Mouse (Mus musculus): ENCODE data around the gene Tox4.
A peak's percentile ranks its signal among the peaks of the same experiment; 100 is the strongest.

Gene Tox4

GRCm38 (mm10) chr14:52313931-52314807, 35.2 kb downstream of the Tox4 start:
- DNase-seq (ENCODE audit: low spot score): no peak

GRCm38 (mm10) chr14:52314808-52315150, 35.8 kb downstream of the Tox4 start:
- DNase-seq (ENCODE audit: low spot score): no peak

- DNase-seq (ENCODE audit: low spot score): no peak
Observed at GRCm38 (mm10) chr14:52315283-52315780, 36.4 kb downstream of the Tox4 start.

- DNase-seq (ENCODE audit: low spot score): peak; percentile 55
Observed at GRCm38 (mm10) chr14:52315792-52316440, 37.0 kb downstream of the Tox4 start.

GRCm38 (mm10) chr14:52316441-52317225, 37.7 kb downstream of the Tox4 start:
- DNase-seq (ENCODE audit: low spot score): no peak

- DNase-seq (ENCODE audit: low spot score): no peak
Observed at GRCm38 (mm10) chr14:52319361-52319760, 40.4 kb downstream of the Tox4 start.

GRCm38 (mm10) chr14:52325890-52326289, 46.9 kb downstream of the Tox4 start:
- no peak for DNase-seq (ENCODE audit: low spot score)

- no peak for DNase-seq (ENCODE audit: low spot score)
Observed at GRCm38 (mm10) chr14:52327375-52327901, 48.5 kb downstream of the Tox4 start.

- DNase-seq (ENCODE audit: low spot score): no peak
Observed at GRCm38 (mm10) chr14:52327910-52328812, 49.2 kb downstream of the Tox4 start, which contains the start of gene Sall2. Sall2 (minus strand) TSS chr14:52328762.

GRCm38 (mm10) chr14:52331069-52331750, 52.3 kb downstream of the Tox4 start:
- no peak for DNase-seq (ENCODE audit: low spot score)

- no peak for DNase-seq (ENCODE audit: low spot score)
Observed at GRCm38 (mm10) chr14:52332171-52332570, 53.2 kb downstream of the Tox4 start.

- DNase-seq (ENCODE audit: low spot score): no peak
Observed at GRCm38 (mm10) chr14:52338751-52339511, 60.0 kb downstream of the Tox4 start.

- DNase-seq (ENCODE audit: low spot score): no peak
Observed at GRCm38 (mm10) chr14:52339512-52339852, 60.5 kb downstream of the Tox4 start.
